Mouse (Mus musculus): Measurements from ENCODE around the gene Lrfn4.

- no peak for TF ChIP-seq CTCF (IDR thresholded peaks at IDR 0.05; ENCODE audit: control insufficient read depth, insufficient read depth, insufficient read length)
- no peak for TF ChIP-seq USF1 (IDR thresholded peaks at IDR 0.05; ENCODE audit: low read depth)
These were observed 2.7 kb upstream of the Lrfn4 start for GRCm38 (mm10) chr19:4618183-4618582.

All from C2C12 (cell line).